Mouse (Mus musculus) adrenal gland, adult 2 months (tissue): ENCODE data around the gene Prl7b1. TPM values are rescaled to one million over a fixed set of nuclear protein-coding genes. Genes with fewer than 3 reads are reported as not detected.

Experiments
- DNase-seq: peaks from one replicate; pipeline ENCODE4 v3.0.0; 2021
- long read RNA-seq: library from polyadenylated mRNA; stranded (forward); transcript quantifications from one replicate; pipeline ENCODE4 v2.0.0, GENCODE M21; 2021
- polyA plus RNA-seq: library from polyadenylated mRNA; depleted of rRNA; stranded (reverse); fragments of >200 nt; gene quantifications from 2 replicates; pipeline ENCODE4 v1.2.3, GENCODE M21; 2012; rRNA removed
- total RNA-seq, 2 experiments: library from RNA; stranded (reverse); gene quantifications; 2 replicates each; pipeline ENCODE4 v1.2.3; 2021

The Prl7b1 gene
- total RNA-seq (not detected), polyA plus RNA-seq (not detected in 2 replicates)
- long read RNA-seq = 0 reads

DNA sequence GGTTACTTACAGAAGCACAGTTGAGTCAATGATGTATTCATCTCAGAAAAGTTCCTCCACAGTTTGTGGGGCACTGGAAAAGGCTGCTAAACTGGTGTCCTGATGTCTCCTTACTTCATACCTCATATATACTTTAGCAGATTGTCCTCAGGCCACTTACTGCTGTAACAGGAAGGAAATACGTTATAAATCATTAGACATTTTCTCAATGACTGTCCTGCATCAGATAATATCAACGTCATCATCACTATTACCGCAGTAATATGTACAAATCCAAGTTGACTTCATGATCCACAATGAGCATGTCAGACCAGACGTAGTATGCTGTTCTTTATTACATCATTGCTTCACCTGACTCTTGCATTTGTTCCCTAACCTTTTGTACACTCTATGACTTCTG, at the start of gene Prl7b1:
Gene Prl7b1 (minus strand): TSS at position 101 of the 400 bp plus-strand sequence.
- DNase-seq = no peak

DNA sequence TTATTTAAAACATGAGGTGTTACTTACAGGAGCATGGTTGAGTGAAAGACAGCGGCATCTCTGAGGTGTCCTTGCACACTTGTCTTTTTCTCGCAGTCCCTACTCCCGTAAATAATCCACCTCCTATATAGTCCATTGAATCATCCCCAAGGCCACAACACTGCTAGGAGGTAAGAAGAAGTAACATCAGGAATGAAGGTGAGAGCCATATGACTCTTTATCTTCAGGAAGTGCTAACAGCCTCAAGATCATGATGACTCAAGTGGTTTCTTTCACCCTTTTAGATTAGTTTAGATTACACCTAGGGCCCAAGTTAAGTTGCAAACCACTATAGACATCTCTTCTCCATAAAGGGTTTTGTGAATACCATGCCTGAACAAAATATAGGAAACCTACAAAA, 32.0 kb upstream of the Prl7b1 start, which contains the start of gene Prl7a1:
Gene Prl7a1 (minus strand): TSS at position 101 of the 400 bp plus-strand sequence.
- no peak for DNase-seq

DNA sequence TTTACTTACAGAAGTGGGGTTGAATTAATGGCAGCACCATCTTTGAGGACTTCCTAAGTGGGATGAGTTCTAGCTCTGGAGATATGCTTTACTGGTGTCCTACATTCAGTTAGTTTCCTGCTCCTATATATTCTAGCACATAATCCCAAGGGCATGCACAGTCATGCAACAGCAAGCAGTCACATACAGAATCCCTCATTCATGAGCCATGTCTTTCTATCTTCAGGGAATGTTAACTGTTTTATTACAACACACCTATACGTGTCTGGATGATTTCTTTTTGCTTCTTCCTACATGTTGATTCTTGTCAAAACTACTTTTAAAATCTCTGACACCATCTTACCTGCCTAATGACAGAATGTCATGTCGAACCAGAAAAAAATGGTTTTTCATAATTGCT, 28.3 kb downstream of the Prl7b1 start, which contains the start of gene Prl8a1:
Gene Prl8a1 (minus strand): TSS at position 101 of the 400 bp plus-strand sequence.
- no peak for DNase-seq

DNA sequence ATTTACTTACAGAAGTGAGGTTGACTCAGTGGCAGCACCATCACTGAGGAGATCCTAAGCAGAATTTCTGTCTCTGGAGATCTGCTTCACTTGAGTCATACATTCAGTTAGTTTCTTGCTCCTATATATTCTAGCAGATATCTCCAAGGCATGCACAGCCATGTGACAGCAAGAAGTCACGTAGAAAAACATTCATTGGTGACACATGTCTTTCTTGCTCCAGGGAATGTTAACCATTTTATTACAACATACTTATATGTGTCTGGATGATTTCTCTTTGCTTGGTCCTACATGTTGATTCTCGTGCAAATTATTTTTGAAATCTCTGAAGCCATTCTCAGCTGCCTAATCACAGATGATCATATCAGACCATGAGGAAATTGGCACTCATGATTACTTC, 45.9 kb downstream of the Prl7b1 start, which contains the start of gene Prl8a9:
Gene Prl8a9 (minus strand): TSS at position 101 of the 400 bp plus-strand sequence.
- DNase-seq = no peak

DNA sequence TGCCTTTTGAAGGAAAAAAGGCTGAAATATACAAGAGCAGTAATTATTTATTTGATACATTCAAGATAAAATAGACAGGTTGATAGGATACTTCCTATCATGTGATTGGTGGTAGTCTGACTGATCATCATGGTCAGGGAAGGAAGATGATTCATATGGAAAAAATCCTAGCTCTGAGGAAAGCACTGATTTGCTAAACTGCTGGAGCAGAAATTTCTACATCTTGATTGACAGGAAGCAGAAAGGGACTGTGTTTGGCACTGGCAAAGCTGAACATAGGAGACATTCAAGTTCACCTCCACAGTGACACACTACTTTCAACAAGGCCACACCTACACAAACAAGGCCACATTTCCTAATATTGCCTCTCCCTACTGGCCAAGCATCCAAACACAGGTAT, 57.0 kb downstream of the Prl7b1 start:
- DNase-seq = no peak

Other genes with a start within 250 kb of the Prl7b1 start
- gene Prl2b1, start 219.7 kb downstream of the Prl7b1 start, total RNA-seq = not detected
- not detected in 2 replicates for gene Prl2b1, start 219.7 kb downstream of the Prl7b1 start, polyA plus RNA-seq
- gene Prl8a6, start 171.9 kb downstream of the Prl7b1 start, total RNA-seq = not detected
- not detected in 2 replicates for gene Prl8a6, start 171.9 kb downstream of the Prl7b1 start, polyA plus RNA-seq
- gene Prl8a8, start 97.4 kb downstream of the Prl7b1 start, total RNA-seq = not detected
- gene Prl8a8, start 97.4 kb downstream of the Prl7b1 start, polyA plus RNA-seq = not detected in 2 replicates
- gene Prl8a9, start 46.0 kb downstream of the Prl7b1 start, total RNA-seq = not detected
- gene Prl8a9, start 46.0 kb downstream of the Prl7b1 start, polyA plus RNA-seq = not detected in 2 replicates
- not detected for gene Prl8a1, start 28.4 kb downstream of the Prl7b1 start, total RNA-seq
- gene Prl8a1, start 28.4 kb downstream of the Prl7b1 start, polyA plus RNA-seq = not detected in 2 replicates
- gene Prl7a1, start 31.9 kb upstream of the Prl7b1 start, total RNA-seq = not detected
- not detected in 2 replicates for gene Prl7a1, start 31.9 kb upstream of the Prl7b1 start, polyA plus RNA-seq
- not detected for gene Prl7a2, start 57.5 kb upstream of the Prl7b1 start, total RNA-seq
- not detected in 2 replicates for gene Prl7a2, start 57.5 kb upstream of the Prl7b1 start, polyA plus RNA-seq
- not detected for gene Prl7d1, start 106.2 kb upstream of the Prl7b1 start, total RNA-seq
- gene Prl7d1, start 106.2 kb upstream of the Prl7b1 start, polyA plus RNA-seq = not detected in 2 replicates
- gene Prl7c1, start 170.2 kb upstream of the Prl7b1 start, total RNA-seq = not detected
- gene Prl7c1, start 170.2 kb upstream of the Prl7b1 start, polyA plus RNA-seq = not detected in 2 replicates
- not detected for gene Prl2a1, start 191.1 kb upstream of the Prl7b1 start, total RNA-seq
- gene Prl2a1, start 191.1 kb upstream of the Prl7b1 start, polyA plus RNA-seq = not detected in 2 replicates
- not detected for gene Prl2c1, start 238.8 kb upstream of the Prl7b1 start, total RNA-seq
- gene Prl2c1, start 238.8 kb upstream of the Prl7b1 start, polyA plus RNA-seq = not detected in 2 replicates